Mouse (Mus musculus) heart, embryonic 15.5 days (tissue): ENCODE measurements around the gene Bcar3. TPM values are rescaled to one million over a fixed set of nuclear protein-coding genes. Genes with fewer than 3 reads are reported as not detected.
"Not testable (repeated sequence)": the region's sequence is repeated elsewhere in the genome, so short reads cannot be mapped to it uniquely, and the experiment has no call there.

Experiments used
- ATAC-seq: fragments of 200-750 bp; cut with Nextera tagmentation; replicated peaks from 2 replicates; pipeline ENCODE4 v1.8.0; 2017; ENCODE audit warnings: low read depth, moderate TSS enrichment; ENCODE audit not compliant: insufficient number of reproducible peaks, insufficient read depth, low FRiP score
- H3K27ac ChIP-seq: fragments of 300-500 bp; sonication (generic); 2 replicates; pipeline ENCODE4 v1.5.1; 2015; ENCODE audit warnings: mild to moderate bottlenecking, inconsistent platforms
- H3K27me3 ChIP-seq: fragments of 300-500 bp; sonication (generic); 2 replicates; pipeline ENCODE4 v1.6.1; 2015; ENCODE audit warnings: inconsistent platforms
- H3K36me3 ChIP-seq: fragments of 300-500 bp; sonication (generic); 2 replicates; pipeline ENCODE4 v1.6.1; 2015; ENCODE audit warnings: mild to moderate bottlenecking, inconsistent platforms
- H3K4me1 ChIP-seq: fragments of 300-500 bp; sonication (generic); replicated peaks from 2 replicates; pipeline ENCODE4 v1.6.1; 2015; ENCODE audit warnings: inconsistent platforms
- H3K4me2 ChIP-seq: fragments of 300-500 bp; sonication (generic); 2 replicates; pipeline ENCODE4 v1.6.1; 2015; ENCODE audit warnings: inconsistent platforms, mild to moderate bottlenecking, moderate library complexity
- H3K4me3 ChIP-seq: fragments of 300-500 bp; sonication (generic); 2 replicates; pipeline ENCODE4 v1.5.1; 2015; ENCODE audit warnings: mild to moderate bottlenecking, inconsistent platforms
- H3K9ac ChIP-seq: fragments of 300-500 bp; sonication (generic); 2 replicates; pipeline ENCODE4 v1.6.1; 2015; ENCODE audit warnings: mild to moderate bottlenecking, inconsistent platforms
- H3K9me3 ChIP-seq: fragments of 300-500 bp; sonication (generic); replicated peaks from 2 replicates; pipeline ENCODE4 v1.6.1; 2016; ENCODE audit warnings: inconsistent platforms
- WGBS: fragments of 180-500 bp; shearing (Covaris S2); methylation state at CpG from one replicate; pipeline ENCODE4 v1.1.7; 2015; ENCODE audit warnings: mixed read lengths; 5-methylcytosine and 5-hydroxymethylcytosine counted together
- polyA plus RNA-seq: library from polyadenylated mRNA; unstranded; fragments of >200 nt; fragmentation: Nextera tagmentation; extraction: Ambion mirVana; gene quantifications from 2 replicates; pipeline ENCODE4 v1.2.1, GENCODE M21; 2015

The Bcar3 gene
- 3.9 and 5.7 TPM in 2 replicates for polyA plus RNA-seq

DNA sequence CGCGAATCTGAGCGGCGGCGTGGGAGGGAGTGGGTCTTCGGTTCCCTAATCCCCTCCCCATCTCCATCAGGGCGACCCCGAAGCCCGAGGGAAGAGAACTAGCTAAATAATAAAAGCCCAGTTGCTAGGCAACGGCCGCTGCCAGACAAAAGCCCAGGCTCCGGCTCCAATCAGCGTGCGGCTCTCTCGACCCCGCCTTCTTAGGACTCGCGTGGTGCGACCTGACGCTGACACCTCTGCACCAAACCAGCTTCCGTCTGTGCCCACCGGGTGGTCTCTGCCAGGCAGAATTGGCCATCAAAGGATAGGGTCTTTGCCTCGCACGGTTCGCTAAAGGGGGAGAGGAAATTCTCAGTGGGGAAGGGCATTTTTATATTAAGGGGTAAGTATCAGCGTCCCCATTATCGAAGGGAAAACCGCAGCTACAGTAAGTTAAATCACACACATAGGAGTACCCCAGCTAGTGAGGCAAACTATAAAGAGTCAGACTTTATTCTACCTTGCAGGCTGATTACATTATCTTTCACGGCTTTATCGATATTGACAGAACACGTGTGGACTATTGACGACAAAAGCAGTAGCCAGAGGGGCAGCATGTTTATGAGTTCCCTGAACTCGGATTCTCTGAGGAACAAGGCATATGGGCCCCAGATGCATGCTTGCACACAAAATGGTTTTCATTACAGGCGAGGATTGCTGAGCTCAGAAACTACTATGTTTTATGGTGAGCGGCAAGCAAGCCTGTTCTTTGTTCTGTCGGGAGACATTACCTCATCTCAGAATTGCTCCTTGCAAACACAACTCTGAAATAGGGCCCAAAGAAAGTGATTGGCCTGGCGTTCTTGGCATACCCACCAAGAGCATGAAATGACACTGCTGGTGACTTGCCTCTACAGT lies at the start of gene Bcar3:
Gene Bcar3, plus strand, starts transcription at position 183 of the 897 bp plus-strand sequence.
- Histone ChIP-seq H3K4me2 (peak within 1 kb of the TSS; percentile 82), H3K9ac (peak within 1 kb of the TSS; percentile 90), H3K27me3 (no peaks in the 10 kb centered on the region), H3K4me1 (peaks cover 20% of the 10 kb centered on the region), H3K9me3 (no peaks in the 10 kb centered on the region), H3K27ac (peak within 1 kb of the TSS; percentile 95), H3K36me3 (no peaks in the 10 kb centered on the region), H3K4me3 (peak within 1 kb of the TSS; percentile 92)
- ATAC-seq = peak; percentile 59
- WGBS = 7% methylated on average over 37 of the region's 37 CpGs

DNA sequence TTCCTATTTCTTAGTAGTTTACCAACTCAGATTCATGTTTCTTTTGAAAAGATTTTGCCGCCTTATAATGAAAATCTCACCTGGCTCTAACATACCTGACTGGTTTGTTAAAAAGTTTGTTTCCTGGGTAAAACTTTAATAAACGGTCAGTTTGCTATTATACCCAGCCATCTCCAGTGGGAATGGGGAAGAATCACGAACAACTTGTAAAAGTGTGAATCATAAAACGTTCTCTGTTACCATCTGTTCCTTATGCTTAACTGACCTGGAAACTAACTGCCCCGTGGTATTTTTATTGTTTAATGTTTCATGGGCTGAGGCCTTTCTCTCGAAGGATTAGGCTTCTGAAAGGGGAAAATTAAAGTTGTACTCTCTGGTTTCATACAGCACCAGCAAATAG lies 49.2 kb upstream of the Bcar3 start:
- ATAC-seq = no peak
- 55% methylated on average over 6 of the region's 6 CpGs for WGBS
- Histone ChIP-seq H3K4me1 (peaks cover 30% of the 10 kb centered on the region), H3K9me3 (no peaks in the 10 kb centered on the region), H3K36me3 (no peaks in the 10 kb centered on the region), H3K4me2 (peak overlapping the region; percentile 61), H3K4me3 (peak overlapping the region; percentile 96), H3K27me3 (no peaks in the 10 kb centered on the region), H3K27ac (0 out of 2 replicates have a peak overlapping the region, but pooled peaks have one; percentile 15), H3K9ac (no peak overlapping the region)

DNA sequence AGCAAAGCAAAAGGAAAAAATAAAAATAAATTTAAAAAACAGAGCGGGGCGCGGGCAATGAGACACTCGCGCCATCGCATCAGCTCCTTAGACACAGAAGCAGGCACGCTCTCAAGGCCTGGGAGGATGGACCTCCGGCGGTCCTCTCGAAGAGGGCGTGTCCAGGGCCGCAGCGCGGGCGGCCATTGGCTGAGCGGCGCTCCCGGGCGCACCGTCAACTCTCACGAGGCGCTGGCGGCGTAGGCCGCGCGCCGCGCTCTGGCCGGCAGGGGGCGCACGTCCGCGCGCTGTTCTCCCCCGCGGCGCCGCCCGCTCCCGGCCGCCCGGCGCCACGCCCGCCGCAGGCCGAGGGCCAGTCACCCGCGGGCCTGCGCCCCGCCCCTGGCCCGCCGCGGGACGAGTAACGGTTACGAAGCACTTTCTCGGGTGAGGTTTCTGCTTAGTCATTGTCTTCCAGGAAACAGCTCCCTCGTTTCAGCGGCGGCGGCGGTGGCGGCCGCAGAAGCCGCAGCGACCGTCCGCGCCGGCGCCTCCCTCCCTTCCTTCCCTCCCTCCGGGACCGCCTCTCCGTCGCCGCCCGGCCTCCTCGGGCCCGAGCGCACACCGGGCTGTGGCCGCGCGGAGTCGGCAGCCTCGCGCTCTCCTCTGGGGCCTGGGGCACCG lies 48.6 kb upstream of the Bcar3 start, which contains the start of gene Gclm:
Gene Gclm, plus strand, starts transcription at position 343 of the 663 bp plus-strand sequence.
- H3K27me3 ChIP-seq = no peaks in the 10 kb centered on the region
- under 1% methylated on average over 88 of the region's 90 CpGs for WGBS
- peak; percentile 98 for ATAC-seq
- H3K27ac ChIP-seq = peak within 1 kb of the TSS; percentile 93
- H3K4me1 ChIP-seq = peaks cover 30% of the 10 kb centered on the region
- H3K4me3 ChIP-seq = peak within 1 kb of the TSS; percentile 96
- peak within 1 kb of the TSS; percentile 76 for H3K4me2 ChIP-seq
- H3K9me3 ChIP-seq = no peaks in the 10 kb centered on the region
- H3K36me3 ChIP-seq = no peaks in the 10 kb centered on the region
- peak within 1 kb of the TSS; percentile 89 for H3K9ac ChIP-seq

DNA sequence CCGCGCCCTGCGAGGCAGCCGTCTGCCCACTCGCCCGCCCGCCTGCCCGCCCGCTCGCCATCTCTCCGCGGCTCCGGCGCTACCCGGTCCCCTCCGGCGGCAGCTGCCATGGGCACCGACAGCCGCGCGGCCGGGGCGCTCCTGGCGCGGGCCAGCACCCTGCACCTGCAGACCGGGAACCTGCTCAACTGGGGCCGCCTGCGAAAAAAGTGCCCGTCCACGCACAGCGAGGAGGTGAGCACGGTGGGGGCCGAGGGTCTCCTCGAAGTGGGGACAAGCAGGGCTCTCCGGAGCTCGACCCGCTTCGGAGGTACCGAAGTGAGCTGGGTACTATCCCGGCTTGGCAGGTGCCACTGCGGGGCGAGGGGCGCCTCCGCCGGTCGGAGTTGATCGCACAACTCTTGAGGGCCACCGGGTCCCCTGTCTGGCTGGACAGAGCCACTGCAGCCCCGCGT lies 48.0 kb upstream of the Bcar3 start:
- Histone ChIP-seq H3K9ac (peak overlapping the region; percentile 89), H3K4me2 (peak overlapping the region; percentile 76), H3K4me1 (peaks cover 30% of the 10 kb centered on the region), H3K27ac (peak overlapping the region; percentile 93), H3K9me3 (no peaks in the 10 kb centered on the region), H3K4me3 (peak overlapping the region; percentile 96), H3K27me3 (no peaks in the 10 kb centered on the region), H3K36me3 (no peaks in the 10 kb centered on the region)
- ATAC-seq = peak; percentile 45
- under 1% methylated on average over 49 of the region's 50 CpGs for WGBS

DNA sequence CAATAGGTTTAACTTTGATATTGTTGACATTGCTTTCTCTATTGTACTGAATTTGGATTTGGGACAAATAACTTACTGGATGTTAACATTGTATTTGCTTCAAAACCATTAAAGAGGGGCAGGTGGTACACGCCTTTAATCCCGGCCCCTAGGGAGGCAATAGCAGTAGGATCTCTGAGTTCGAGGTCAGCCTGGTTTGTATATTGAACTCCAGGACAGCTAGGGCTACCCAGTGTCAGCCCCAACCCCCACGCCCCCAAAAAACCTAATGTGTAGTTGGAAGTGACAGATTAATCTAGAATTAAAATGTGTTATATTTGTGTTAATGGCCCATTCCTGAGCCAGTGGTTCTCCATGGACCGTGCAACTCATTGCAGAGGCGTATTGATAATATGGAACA lies 47.5 kb upstream of the Bcar3 start:
- ATAC-seq = no peak
- H3K27ac ChIP-seq = peak overlapping the region; percentile 93
- 29% methylated on average over 6 of the region's 6 CpGs for WGBS

DNA sequence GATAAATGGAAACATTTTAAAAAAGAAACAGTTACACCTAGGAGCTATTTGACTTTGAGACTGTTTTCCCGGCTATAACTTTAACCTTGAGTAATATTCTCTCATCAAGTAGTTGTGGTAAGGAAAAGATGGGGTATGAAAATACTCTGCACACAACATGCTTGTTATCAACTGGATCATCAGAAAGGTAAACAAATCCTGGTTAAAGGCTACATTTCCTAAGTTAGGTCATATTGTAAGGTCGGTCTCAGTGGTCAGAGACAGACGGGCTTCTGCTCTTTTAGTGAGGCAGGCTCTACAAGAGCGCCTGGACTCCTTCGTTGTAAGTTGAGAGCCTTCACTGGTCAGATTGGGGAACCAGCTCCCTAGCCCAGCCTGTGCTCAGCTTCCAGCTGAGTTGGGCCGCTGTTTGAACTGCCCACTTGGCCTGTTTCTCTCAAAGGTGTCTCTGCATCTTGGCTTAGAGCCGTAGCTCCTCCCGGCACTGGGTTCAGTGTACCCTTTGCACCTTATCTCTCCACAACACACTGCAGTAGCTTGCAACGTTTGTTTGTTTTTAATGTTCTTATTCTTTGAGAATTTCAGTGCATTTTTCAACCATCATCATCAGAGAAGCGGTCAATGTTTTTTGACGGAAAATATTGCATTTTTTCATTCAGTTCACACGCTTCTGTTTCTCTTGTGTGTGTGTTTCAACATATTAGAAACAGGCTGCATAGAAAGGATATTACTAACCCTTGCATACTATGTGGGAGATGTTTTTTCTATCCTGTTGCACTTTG lies 46.8 kb upstream of the Bcar3 start:
- H3K4me1 ChIP-seq = peaks cover 30% of the 10 kb centered on the region
- 0 out of 2 replicates have a peak overlapping the region, but pooled peaks have one; percentile 89 for H3K9ac ChIP-seq
- peak overlapping the region; percentile 96 for H3K4me3 ChIP-seq
- H3K27me3 ChIP-seq = no peaks in the 10 kb centered on the region
- peak overlapping the region; percentile 76 for H3K4me2 ChIP-seq
- H3K9me3 ChIP-seq = no peaks in the 10 kb centered on the region
- no peak overlapping the region for H3K27ac ChIP-seq
- ATAC-seq = no peak
- no peaks in the 10 kb centered on the region for H3K36me3 ChIP-seq
- WGBS = 42% methylated on average over 12 of the region's 12 CpGs

More for the DNA sequence above, 47.5 kb upstream of the Bcar3 start:
- Histone ChIP-seq H3K27me3 (no peaks in the 10 kb centered on the region), H3K36me3 (no peaks in the 10 kb centered on the region), H3K9me3 (no peaks in the 10 kb centered on the region), H3K4me1 (peaks cover 30% of the 10 kb centered on the region), H3K4me2 (peak overlapping the region; percentile 76), H3K4me3 (peak overlapping the region; percentile 96), H3K9ac (peak overlapping the region; percentile 89)

DNA sequence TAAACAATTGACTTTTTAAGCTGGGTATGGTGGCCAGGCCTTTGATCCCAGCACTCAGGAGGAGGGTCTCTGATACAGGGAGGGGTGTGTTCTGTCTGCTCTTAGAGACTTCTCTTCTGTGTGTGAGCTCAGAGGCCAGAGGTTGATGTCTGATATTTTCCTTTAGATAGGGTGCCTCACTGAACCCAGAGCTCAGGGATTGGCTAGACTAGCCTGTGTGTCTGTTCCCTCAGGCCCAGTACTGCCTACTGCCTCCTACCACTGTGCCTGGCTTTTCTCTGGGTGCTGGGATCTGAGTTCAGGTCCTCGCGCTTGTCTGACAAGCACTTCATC lies 46.2 kb upstream of the Bcar3 start:
- H3K4me1 ChIP-seq = peaks cover 30% of the 10 kb centered on the region
- no peaks in the 10 kb centered on the region for H3K27me3 ChIP-seq
- H3K4me3 ChIP-seq = 0 out of 2 replicates have a peak overlapping the region, but pooled peaks have one; percentile 96
- H3K36me3 ChIP-seq = no peaks in the 10 kb centered on the region
- H3K4me2 ChIP-seq = peak overlapping the region; percentile 76; the same call in 1 of the 2 replicates
- no peak overlapping the region for H3K27ac ChIP-seq
- no peak overlapping the region for H3K9ac ChIP-seq
- no peaks in the 10 kb centered on the region for H3K9me3 ChIP-seq
- 94% methylated on average over 2 of the region's 2 CpGs for WGBS
- no peak for ATAC-seq

DNA sequence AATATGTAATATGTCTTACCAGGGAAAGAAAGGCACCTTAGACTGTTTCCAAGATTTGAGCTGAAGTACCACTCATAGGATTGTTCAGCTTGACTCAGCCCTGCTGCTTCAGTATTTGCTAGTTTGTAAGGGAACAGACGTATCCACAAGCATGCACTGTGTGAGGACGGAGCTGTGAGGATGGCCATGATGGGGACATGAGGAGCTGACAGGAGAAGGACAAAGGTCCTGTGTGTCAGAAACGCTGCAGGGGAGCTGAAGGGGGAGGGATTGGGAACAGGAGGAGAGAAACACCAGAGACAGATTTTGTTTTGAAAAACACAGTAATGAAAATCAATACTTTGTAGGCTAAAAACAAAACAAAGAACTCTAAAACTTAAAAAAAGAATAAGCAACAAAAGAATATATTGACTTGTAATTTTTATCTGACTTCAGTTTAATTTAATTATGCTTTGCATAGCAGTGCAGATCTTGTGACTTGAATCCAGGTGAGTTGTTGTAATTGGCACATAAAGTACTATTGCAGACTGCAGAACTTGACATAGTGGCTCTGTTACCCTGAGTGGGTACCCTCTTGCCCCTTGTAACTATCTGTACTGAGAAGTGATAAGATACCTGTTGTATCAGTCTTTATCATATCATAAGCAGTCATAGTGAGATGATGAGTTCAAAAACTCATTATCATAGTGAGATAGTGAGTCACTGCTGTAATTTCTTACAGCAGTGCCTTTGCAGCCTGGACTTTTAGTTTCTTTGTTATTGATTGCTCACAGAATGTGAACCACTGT lies 41.3 kb upstream of the Bcar3 start:
- 41% methylated on average over 3 of the region's 3 CpGs for WGBS
- H3K9ac ChIP-seq = no peak overlapping the region
- H3K4me3 ChIP-seq = no peak overlapping the region
- no peaks in the 10 kb centered on the region for H3K9me3 ChIP-seq
- H3K27me3 ChIP-seq = no peaks in the 10 kb centered on the region
- no peak overlapping the region for H3K27ac ChIP-seq
- no peak overlapping the region for H3K4me2 ChIP-seq
- H3K36me3 ChIP-seq = no peaks in the 10 kb centered on the region
- ATAC-seq = no peak
- H3K4me1 ChIP-seq = peaks cover 3% of the 10 kb centered on the region

DNA sequence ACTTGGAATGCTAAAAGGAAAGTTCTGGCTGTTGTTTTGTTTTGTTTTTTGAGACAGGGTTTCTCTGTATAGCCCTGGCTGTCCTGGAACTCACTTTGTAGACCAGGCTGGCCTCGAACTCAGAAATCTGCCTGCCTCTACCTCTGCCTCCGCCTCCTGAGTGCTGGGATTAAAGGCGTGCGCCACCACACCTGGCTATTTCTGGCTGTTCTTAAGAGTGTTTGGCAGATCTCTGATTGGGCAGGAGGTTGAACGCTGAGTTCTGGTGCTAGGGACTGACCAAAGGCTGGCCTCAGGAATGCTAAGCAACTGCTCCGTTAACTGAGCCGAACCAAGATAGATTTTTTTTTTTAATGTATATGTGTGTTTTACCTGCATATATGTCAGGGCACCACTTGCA lies 39.9 kb upstream of the Bcar3 start:
- H3K36me3 ChIP-seq, H3K4me3 ChIP-seq, ATAC-seq, H3K4me1 ChIP-seq, H3K27me3 ChIP-seq, H3K4me2 ChIP-seq, H3K27ac ChIP-seq, H3K9ac ChIP-seq, H3K9me3 ChIP-seq: not testable (repeated sequence)
- WGBS = 64% methylated on average over 7 of the region's 7 CpGs

DNA sequence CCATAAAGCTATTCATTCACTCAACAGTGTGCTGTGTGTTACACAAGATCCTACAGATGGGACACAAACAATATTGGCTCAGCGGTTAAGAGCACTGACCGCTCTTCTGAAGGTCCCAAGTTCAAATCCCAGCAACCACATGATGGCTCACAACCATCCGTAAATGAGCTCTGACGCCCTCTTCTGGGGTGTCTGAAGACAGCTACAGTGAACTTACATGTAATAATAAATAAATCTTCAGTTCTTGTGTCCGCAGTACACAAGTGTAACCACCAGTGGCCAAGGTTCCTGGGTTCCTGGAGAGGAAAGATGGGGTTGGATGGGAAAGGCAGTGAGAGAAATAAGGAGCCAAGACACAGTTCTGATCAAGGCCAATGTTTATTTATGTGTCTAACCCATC lies 23.9 kb upstream of the Bcar3 start:
- no peak overlapping the region for H3K27ac ChIP-seq
- H3K4me3 ChIP-seq = no peak overlapping the region
- no peak overlapping the region for H3K4me2 ChIP-seq
- no peaks in the 10 kb centered on the region for H3K27me3 ChIP-seq
- no peaks in the 10 kb centered on the region for H3K9me3 ChIP-seq
- H3K36me3 ChIP-seq = peaks cover 11% of the 10 kb centered on the region; the same call in 1 of the 2 replicates
- 68% methylated on average over 5 of the region's 5 CpGs for WGBS
- H3K4me1 ChIP-seq = peaks cover 5% of the 10 kb centered on the region
- ATAC-seq = no peak
- H3K9ac ChIP-seq = no peak overlapping the region
